Mouse (Mus musculus): ENCODE data around the gene Umad1. TPM values are rescaled to one million over a fixed set of nuclear protein-coding genes. Genes with fewer than 3 reads are reported as not detected.

The Umad1 gene
- total and polyA plus RNA-seq, 3 experiments: 7.6 to 17.5 (median 10.0) TPM

GRCm38 (mm10) chr6:8368198-8368864, 109.2 kb downstream of the Umad1 start:
- in situ Hi-C loops (cut with MboI; ENCODE audit: low pct_ligation_motif_present, low pct_unique_long_range_greater_than_20kb, low sequenced_read_pairs) (no loop called here), dilution Hi-C loops (cut with MboI; ENCODE audit: extremely low pct_ligation_motif_present, extremely low pct_unique_long_range_greater_than_20kb, low sequenced_read_pairs) (no loop called here)
- H3K27me3 ChIP-seq (replicated peaks): no peaks in the 10 kb centered on the region
- no peaks in the 10 kb centered on the region for H3K4me1 ChIP-seq (ENCODE audit: control insufficient read depth in 1 of 2, insufficient read depth in 2 of 2)
- TF ChIP-seq JUND (conservative IDR thresholded peaks at IDR 0.05; ENCODE audit: low read depth, low read length) (no peak), IRF4 (IDR thresholded peaks at IDR 0.05; ENCODE audit: low read depth, low read length) (no peak), PAX5 (IDR thresholded peaks at IDR 0.05; ENCODE audit: low read length) (no peak), JUN (IDR thresholded peaks at IDR 0.05; ENCODE audit: insufficient read depth, low read depth, low read length) (no peak), HCFC1 (IDR thresholded peaks at IDR 0.05; ENCODE audit: low read depth, low read length) (no peak), UBTF (IDR thresholded peaks at IDR 0.05; ENCODE audit: low read depth, low read length) (no peak), CHD2 (IDR thresholded peaks at IDR 0.05; ENCODE audit: low read length) (no peak), ELF1 (IDR thresholded peaks at IDR 0.05; ENCODE audit: low read depth, low read length) (no peak), MEF2A (IDR thresholded peaks at IDR 0.05; ENCODE audit: borderline replicate concordance, low read depth, low read length) (no peak), TBP (conservative IDR thresholded peaks at IDR 0.05; ENCODE audit: low read depth, low read length) (no peak), MAFK (IDR thresholded peaks at IDR 0.05; ENCODE audit: insufficient replicate concordance, low read length) (no peak), MAZ (IDR thresholded peaks at IDR 0.05; ENCODE audit: low read depth, low read length) (no peak), CTCF (conservative IDR thresholded peaks at IDR 0.05 in 1 of 2, IDR thresholded peaks at IDR 0.05 in 1 of 2; ENCODE audit: low read depth in 2 of 2, low read length in 2 of 2) (no peak), CHD1 (IDR thresholded peaks at IDR 0.05; ENCODE audit: low read depth, low read length) (no peak)
- H3K4me3 ChIP-seq (replicated peaks in 1 of 3; ENCODE audit: low read depth in 2 of 3, low read length in 2 of 3, poor library complexity in 1 of 3): no peak overlapping the region
- H3K4me2 ChIP-seq (ENCODE audit: insufficient read depth, low read depth, poor library complexity, severe bottlenecking): no peak overlapping the region
- DNase-seq (ENCODE audit: extremely low read depth): no peak
- H3K27ac ChIP-seq (ENCODE audit: insufficient read depth, low read depth): no peak overlapping the region
- no peak overlapping the region for H3K9ac ChIP-seq (ENCODE audit: insufficient read depth, low read depth)
- H3K36me3 ChIP-seq (replicated peaks in 1 of 2; ENCODE audit: control insufficient read depth in 1 of 2, insufficient read depth in 1 of 2, low read length in 1 of 2): peaks cover 2 to 3% of the 10 kb centered on the region in 2 experiments
- no peaks in the 10 kb centered on the region for H3K79me2 ChIP-seq (replicated peaks; ENCODE audit: control insufficient read depth, extremely low read depth, insufficient read depth, poor library complexity, severe bottlenecking)
- no peaks in the 10 kb centered on the region for H3K9me3 ChIP-seq (replicated peaks; ENCODE audit: low read length)

GRCm38 (mm10) chr6:8370624-8371023, 111.5 kb downstream of the Umad1 start:
- in situ Hi-C loops (cut with MboI; ENCODE audit: low pct_ligation_motif_present, low pct_unique_long_range_greater_than_20kb, low sequenced_read_pairs): no loop called here
- dilution Hi-C loops (cut with MboI; ENCODE audit: extremely low pct_ligation_motif_present, extremely low pct_unique_long_range_greater_than_20kb, low sequenced_read_pairs): no loop called here
- H3K9me3 ChIP-seq (replicated peaks; ENCODE audit: low read length): no peaks in the 10 kb centered on the region
- H3K4me3 ChIP-seq (replicated peaks in 1 of 3; ENCODE audit: low read depth in 2 of 3, low read length in 2 of 3, poor library complexity in 1 of 3): no peak overlapping the region
- no peaks in the 10 kb centered on the region for H3K27me3 ChIP-seq (replicated peaks)
- no peaks in the 10 kb centered on the region for H3K79me2 ChIP-seq (replicated peaks; ENCODE audit: control insufficient read depth, extremely low read depth, insufficient read depth, poor library complexity, severe bottlenecking)
- TF ChIP-seq POLR2AphosphoS2 (IDR thresholded peaks at IDR 0.05; ENCODE audit: low read depth, low read length): no peak
- TF ChIP-seq CHD1 (IDR thresholded peaks at IDR 0.05; ENCODE audit: low read depth, low read length): no peak
- no peak for TF ChIP-seq TCF12 (IDR thresholded peaks at IDR 0.05; ENCODE audit: low read depth, low read length)
- TF ChIP-seq JUN (IDR thresholded peaks at IDR 0.05; ENCODE audit: insufficient read depth, low read depth, low read length): no peak
- no peak for TF ChIP-seq ZNF384 (IDR thresholded peaks at IDR 0.05; ENCODE audit: low read depth, low read length)
- no peak for TF ChIP-seq TBP (conservative IDR thresholded peaks at IDR 0.05; ENCODE audit: low read depth, low read length)
- TF ChIP-seq NRF1 (IDR thresholded peaks at IDR 0.05; ENCODE audit: low read depth, low read length): no peak
- TF ChIP-seq IRF4 (IDR thresholded peaks at IDR 0.05; ENCODE audit: low read depth, low read length): no peak
- TF ChIP-seq MEF2A (IDR thresholded peaks at IDR 0.05; ENCODE audit: borderline replicate concordance, low read depth, low read length): no peak
- TF ChIP-seq ETS1 (conservative IDR thresholded peaks at IDR 0.05; ENCODE audit: low read depth, low read length): no peak
- no peak for TF ChIP-seq JUND (conservative IDR thresholded peaks at IDR 0.05; ENCODE audit: low read depth, low read length)
- peaks cover 2 to 3% of the 10 kb centered on the region in 2 experiments for H3K36me3 ChIP-seq (replicated peaks in 1 of 2; ENCODE audit: control insufficient read depth in 1 of 2, insufficient read depth in 1 of 2, low read length in 1 of 2)
- no peak overlapping the region for H3K4me2 ChIP-seq (ENCODE audit: insufficient read depth, low read depth, poor library complexity, severe bottlenecking)
- H3K27ac ChIP-seq (ENCODE audit: insufficient read depth, low read depth): no peak overlapping the region
- no peak for DNase-seq (ENCODE audit: extremely low read depth)
- H3K4me1 ChIP-seq (ENCODE audit: control insufficient read depth in 1 of 2, insufficient read depth in 2 of 2): no peaks in the 10 kb centered on the region
- H3K9ac ChIP-seq (ENCODE audit: insufficient read depth, low read depth): no peak overlapping the region

Data from CH12.LX (cell line).